Mouse (Mus musculus): ENCODE results near the gene Chpf. TPM values are rescaled to one million over a fixed set of nuclear protein-coding genes. Genes with fewer than 3 reads are reported as not detected.
A peak's percentile ranks its signal among the peaks of the same experiment; 100 is the strongest.

The Chpf gene
- polyA plus RNA-seq, 1 experiment: 13.3 TPM

- TF ChIP-seq POLR2A (IDR thresholded peaks at IDR 0.05; ENCODE audit: insufficient read depth, low read length) (no peak), EP300 (IDR thresholded peaks at IDR 0.05; ENCODE audit: insufficient read depth, low read depth, low read length) (peak; percentile 1; the same call in 1 of the 2 replicates), CTCF (IDR thresholded peaks at IDR 0.05; ENCODE audit: low read depth, low read length) (no peak)
- no peaks in the 10 kb centered on the region for H3K27me3 ChIP-seq (ENCODE audit: control insufficient read depth, insufficient read depth, low read length, poor library complexity, severe bottlenecking)
- no peak overlapping the region for H3K4me3 ChIP-seq (ENCODE audit: low read depth, low read length)
- H3K36me3 ChIP-seq (ENCODE audit: control insufficient read depth, insufficient read depth, low read length, poor library complexity, severe bottlenecking): no peaks in the 10 kb centered on the region
- 0 out of 2 replicates have a peak overlapping the region, but pooled peaks have one; percentile 12 for H3K9ac ChIP-seq (ENCODE audit: low read depth, poor library complexity, severe bottlenecking)
- H3K9me3 ChIP-seq (replicated peaks; ENCODE audit: control insufficient read depth, insufficient read depth, low read length, poor library complexity, severe bottlenecking): no peaks in the 10 kb centered on the region
- H3K27ac ChIP-seq (ENCODE audit: insufficient read depth, low read length): no peak overlapping the region
- H3K4me1 ChIP-seq (ENCODE audit: control insufficient read depth, insufficient read depth, low read length): peaks cover 8% of the 10 kb centered on the region
Observed at GRCm38 (mm10) chr1:75443247-75444024, 35.7 kb downstream of the Chpf start.

GRCm38 (mm10) chr1:75442811-75443210, 36.3 kb downstream of the Chpf start:
- Histone ChIP-seq H3K9me3 (replicated peaks; ENCODE audit: control insufficient read depth, insufficient read depth, low read length, poor library complexity, severe bottlenecking) (no peaks in the 10 kb centered on the region), H3K27ac (ENCODE audit: insufficient read depth, low read length) (no peak overlapping the region), H3K27me3 (ENCODE audit: control insufficient read depth, insufficient read depth, low read length, poor library complexity, severe bottlenecking) (no peaks in the 10 kb centered on the region), H3K4me1 (ENCODE audit: control insufficient read depth, insufficient read depth, low read length) (peaks cover 6% of the 10 kb centered on the region), H3K9ac (ENCODE audit: low read depth, poor library complexity, severe bottlenecking) (no peak overlapping the region), H3K4me3 (ENCODE audit: low read depth, low read length) (no peak overlapping the region), H3K36me3 (ENCODE audit: control insufficient read depth, insufficient read depth, low read length, poor library complexity, severe bottlenecking) (no peaks in the 10 kb centered on the region)
- TF ChIP-seq POLR2A (IDR thresholded peaks at IDR 0.05; ENCODE audit: insufficient read depth, low read length): no peak
- TF ChIP-seq CTCF (IDR thresholded peaks at IDR 0.05; ENCODE audit: low read depth, low read length): no peak
- TF ChIP-seq EP300 (IDR thresholded peaks at IDR 0.05; ENCODE audit: insufficient read depth, low read depth, low read length): no peak

GRCm38 (mm10) chr1:75442171-75442570, 36.9 kb downstream of the Chpf start:
- TF ChIP-seq EP300 (IDR thresholded peaks at IDR 0.05; ENCODE audit: insufficient read depth, low read depth, low read length): no peak
- no peak for TF ChIP-seq POLR2A (IDR thresholded peaks at IDR 0.05; ENCODE audit: insufficient read depth, low read length)
- TF ChIP-seq CTCF (IDR thresholded peaks at IDR 0.05; ENCODE audit: low read depth, low read length): no peak
- no peaks in the 10 kb centered on the region for H3K27me3 ChIP-seq (ENCODE audit: control insufficient read depth, insufficient read depth, low read length, poor library complexity, severe bottlenecking)
- H3K27ac ChIP-seq (ENCODE audit: insufficient read depth, low read length): no peak overlapping the region
- H3K9ac ChIP-seq (ENCODE audit: low read depth, poor library complexity, severe bottlenecking): no peak overlapping the region
- no peak overlapping the region for H3K4me3 ChIP-seq (ENCODE audit: low read depth, low read length)
- H3K9me3 ChIP-seq (replicated peaks; ENCODE audit: control insufficient read depth, insufficient read depth, low read length, poor library complexity, severe bottlenecking): no peaks in the 10 kb centered on the region
- peaks cover 6% of the 10 kb centered on the region for H3K4me1 ChIP-seq (ENCODE audit: control insufficient read depth, insufficient read depth, low read length)
- no peaks in the 10 kb centered on the region for H3K36me3 ChIP-seq (ENCODE audit: control insufficient read depth, insufficient read depth, low read length, poor library complexity, severe bottlenecking)

- Histone ChIP-seq H3K36me3 (ENCODE audit: control insufficient read depth, insufficient read depth, low read length, poor library complexity, severe bottlenecking) (no peaks in the 10 kb centered on the region), H3K4me1 (ENCODE audit: control insufficient read depth, insufficient read depth, low read length) (peaks cover 9% of the 10 kb centered on the region), H3K9ac (ENCODE audit: low read depth, poor library complexity, severe bottlenecking) (no peak overlapping the region), H3K9me3 (replicated peaks; ENCODE audit: control insufficient read depth, insufficient read depth, low read length, poor library complexity, severe bottlenecking) (no peaks in the 10 kb centered on the region), H3K4me3 (ENCODE audit: low read depth, low read length) (no peak overlapping the region), H3K27me3 (ENCODE audit: control insufficient read depth, insufficient read depth, low read length, poor library complexity, severe bottlenecking) (no peaks in the 10 kb centered on the region), H3K27ac (ENCODE audit: insufficient read depth, low read length) (no peak overlapping the region)
- no peak for TF ChIP-seq POLR2A (IDR thresholded peaks at IDR 0.05; ENCODE audit: insufficient read depth, low read length)
- no peak for TF ChIP-seq CTCF (IDR thresholded peaks at IDR 0.05; ENCODE audit: low read depth, low read length)
- TF ChIP-seq EP300 (IDR thresholded peaks at IDR 0.05; ENCODE audit: insufficient read depth, low read depth, low read length): no peak
Observed at GRCm38 (mm10) chr1:75441471-75441996, 37.6 kb downstream of the Chpf start.

GRCm38 (mm10) chr1:75440661-75441060, 38.4 kb downstream of the Chpf start:
- no peaks in the 10 kb centered on the region for H3K36me3 ChIP-seq (ENCODE audit: control insufficient read depth, insufficient read depth, low read length, poor library complexity, severe bottlenecking)
- no peak overlapping the region for H3K27ac ChIP-seq (ENCODE audit: insufficient read depth, low read length)
- H3K4me1 ChIP-seq (ENCODE audit: control insufficient read depth, insufficient read depth, low read length): peaks cover 9% of the 10 kb centered on the region
- TF ChIP-seq CTCF (IDR thresholded peaks at IDR 0.05; ENCODE audit: low read depth, low read length): no peak
- TF ChIP-seq EP300 (IDR thresholded peaks at IDR 0.05; ENCODE audit: insufficient read depth, low read depth, low read length): no peak
- no peak for TF ChIP-seq POLR2A (IDR thresholded peaks at IDR 0.05; ENCODE audit: insufficient read depth, low read length)
- no peak overlapping the region for H3K9ac ChIP-seq (ENCODE audit: low read depth, poor library complexity, severe bottlenecking)
- no peaks in the 10 kb centered on the region for H3K9me3 ChIP-seq (replicated peaks; ENCODE audit: control insufficient read depth, insufficient read depth, low read length, poor library complexity, severe bottlenecking)
- H3K4me3 ChIP-seq (ENCODE audit: low read depth, low read length): no peak overlapping the region
- no peaks in the 10 kb centered on the region for H3K27me3 ChIP-seq (ENCODE audit: control insufficient read depth, insufficient read depth, low read length, poor library complexity, severe bottlenecking)

- no peaks in the 10 kb centered on the region for H3K9me3 ChIP-seq (replicated peaks; ENCODE audit: control insufficient read depth, insufficient read depth, low read length, poor library complexity, severe bottlenecking)
- H3K36me3 ChIP-seq (ENCODE audit: control insufficient read depth, insufficient read depth, low read length, poor library complexity, severe bottlenecking): no peaks in the 10 kb centered on the region
- TF ChIP-seq CTCF (IDR thresholded peaks at IDR 0.05; ENCODE audit: low read depth, low read length) (no peak), POLR2A (IDR thresholded peaks at IDR 0.05; ENCODE audit: insufficient read depth, low read length) (no peak), EP300 (IDR thresholded peaks at IDR 0.05; ENCODE audit: insufficient read depth, low read depth, low read length) (no peak)
Observed at GRCm38 (mm10) chr1:75438782-75439181, 40.3 kb downstream of the Chpf start.

More at GRCm38 (mm10) chr1:75438782-75439181, 40.3 kb downstream of the Chpf start:
- Histone ChIP-seq H3K4me1 (ENCODE audit: control insufficient read depth, insufficient read depth, low read length) (peaks cover 7% of the 10 kb centered on the region), H3K27me3 (ENCODE audit: control insufficient read depth, insufficient read depth, low read length, poor library complexity, severe bottlenecking) (no peaks in the 10 kb centered on the region), H3K4me3 (ENCODE audit: low read depth, low read length) (no peak overlapping the region), H3K9ac (ENCODE audit: low read depth, poor library complexity, severe bottlenecking) (no peak overlapping the region), H3K27ac (ENCODE audit: insufficient read depth, low read length) (no peak overlapping the region)

All from ES-Bruce4 (cell line).